In the genomic region with DNA sequence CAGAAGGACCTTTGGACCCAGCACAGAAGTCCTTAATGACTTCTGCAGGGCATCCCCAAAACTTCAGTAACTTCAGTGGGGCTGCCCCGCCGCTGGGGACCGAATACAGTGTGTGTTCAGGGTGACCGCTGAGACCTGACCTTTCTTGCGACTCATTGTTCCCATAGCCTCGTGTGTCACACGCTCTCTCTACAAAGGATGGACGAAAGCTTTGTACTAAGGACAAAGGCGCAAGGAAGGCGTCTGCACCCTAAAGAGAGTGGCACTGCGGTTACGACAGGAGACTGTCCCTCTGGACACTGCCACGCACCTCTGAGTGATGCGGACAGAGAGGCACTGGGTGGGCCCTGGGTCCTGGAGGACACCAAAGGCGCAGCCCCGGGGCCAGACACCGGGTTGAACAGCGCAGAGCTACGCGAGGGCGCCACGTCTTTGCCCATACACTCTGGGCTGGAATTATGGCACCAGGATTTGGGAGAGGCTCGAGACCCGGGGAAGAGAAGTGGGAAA, we compare ENCODE assay signal across 8 mouse cellular contexts. TPM values are rescaled to one million over a fixed set of nuclear protein-coding genes. Genes with fewer than 3 reads are reported as not detected.
DNase-seq lines count a peak whose midpoint lies in the region; ATAC-seq and TF ChIP-seq lines count a peak whose summit lies in the region.

No protein-coding gene starts in this region.

- TF ChIP-seq CTCF in liver, postnatal 0 days (IDR thresholded peaks at IDR 0.05; ENCODE audit: low read depth): no peak

- ATAC-seq in hindbrain, embryonic 12.5 days (ENCODE audit: low FRiP score): peak; percentile 29
- no peak for ATAC-seq in liver, postnatal 0 days

- peak overlapping the region; percentile 91 for H3K4me2 ChIP-seq in hindbrain, embryonic 12.5 days (replicated peaks)
- peak overlapping the region; percentile 74 for H3K4me2 ChIP-seq in liver, postnatal 0 days (ENCODE audit: low read depth, low read length)

- WGBS in hindbrain, embryonic 12.5 days: 0% methylated on average over 24 of the region's 24 CpGs
- WGBS in liver, postnatal 0 days (ENCODE audit: insufficient replicate concordance): 1% methylated on average over 24 of the region's 24 CpGs

- H3K4me3 ChIP-seq in hindbrain, embryonic 12.5 days: peak overlapping the region; percentile 58
- H3K4me3 ChIP-seq in liver, postnatal 0 days (ENCODE audit: low read depth, low read length): peak overlapping the region; percentile 64

- DNase-seq in cerebellum, adult 11-12 months: peak; percentile 58
- no peak for DNase-seq in cerebellum, adult 9-10 months
- DNase-seq in 3134 (ENCODE audit: extremely low read depth, insufficient read length, low spot score): peak; percentile 57
- DNase-seq in embryo, embryonic 9.5 days (ENCODE audit: extremely low spot score): peak; percentile 78
- DNase-seq in liver, postnatal 0 days: no peak
- no peak for DNase-seq in left cerebral cortex, adult 18-20 months (ENCODE audit: low spot score in 2 of 2)
- no peak for DNase-seq in urinary bladder, adult 18-20 months (ENCODE audit: low spot score in 2 of 2)

- peak overlapping the region; percentile 98 for H3K27ac ChIP-seq in hindbrain, embryonic 12.5 days
- H3K27ac ChIP-seq in liver, postnatal 0 days (ENCODE audit: low read depth): no peak overlapping the region

- peak overlapping the region; percentile 83 for H3K9ac ChIP-seq in hindbrain, embryonic 12.5 days
- H3K9ac ChIP-seq in liver, postnatal 0 days (replicated peaks): peak overlapping the region; percentile 57; the same call in 1 of the 2 replicates

- peaks cover 16% of the 10 kb centered on the region for H3K27me3 ChIP-seq in hindbrain, embryonic 12.5 days
- peaks cover 42% of the 10 kb centered on the region for H3K27me3 ChIP-seq in liver, postnatal 0 days (ENCODE audit: insufficient read depth, low read length)

- peaks cover 11% of the 10 kb centered on the region for H3K36me3 ChIP-seq in hindbrain, embryonic 12.5 days
- H3K36me3 ChIP-seq in liver, postnatal 0 days (replicated peaks; ENCODE audit: insufficient read depth, low read length): peaks cover 7% of the 10 kb centered on the region; the same call in 1 of the 2 replicates

- TF ChIP-seq EP300 in liver, postnatal 0 days (IDR thresholded peaks at IDR 0.05; ENCODE audit: low read depth): no peak

- peaks cover 74% of the 10 kb centered on the region for H3K4me1 ChIP-seq in hindbrain, embryonic 12.5 days
- peaks cover 48% of the 10 kb centered on the region for H3K4me1 ChIP-seq in liver, postnatal 0 days (ENCODE audit: insufficient read depth)

- H3K9me3 ChIP-seq in hindbrain, embryonic 12.5 days (replicated peaks): no peaks in the 10 kb centered on the region
- no peaks in the 10 kb centered on the region for H3K9me3 ChIP-seq in liver, postnatal 0 days (ENCODE audit: low read length)

RNA-seq across cellular contexts. Expression of a gene that starts 1.7 kb away (rescaled TPM):
- 22.1 and 23.8 TPM in 2 replicates for polyA plus RNA-seq in hindbrain, embryonic 12.5 days (2016; fragmentation: Nextera tagmentation; extraction: Ambion mirVana)
- polyA plus RNA-seq in liver, postnatal 0 days (2015; fragmentation: Nextera tagmentation; extraction: Ambion mirVana): 0.19 and 0.45 TPM in 2 replicates
- total RNA-seq in left cerebral cortex, adult 18-20 months (2021): 10 to 100 TPM; 17.4 to 19.3 TPM

RNA-seq across cellular contexts. Expression of a gene that starts 9.0 kb away (rescaled TPM):
- polyA plus RNA-seq in hindbrain, embryonic 12.5 days (2016; fragmentation: Nextera tagmentation; extraction: Ambion mirVana): 131 and 139 TPM in 2 replicates
- polyA plus RNA-seq in liver, postnatal 0 days (2015; fragmentation: Nextera tagmentation; extraction: Ambion mirVana): 34.3 and 37.9 TPM in 2 replicates
- 100 to 1,000 TPM; 101 to 102 TPM for total RNA-seq in left cerebral cortex, adult 18-20 months (2021)

RNA-seq across cellular contexts. Expression of a gene that starts 25.2 kb away (rescaled TPM):
- polyA plus RNA-seq in hindbrain, embryonic 12.5 days (2016; fragmentation: Nextera tagmentation; extraction: Ambion mirVana): 9.8 and 11.1 TPM in 2 replicates
- polyA plus RNA-seq in liver, postnatal 0 days (2015; fragmentation: Nextera tagmentation; extraction: Ambion mirVana): 6.1 and 6.2 TPM in 2 replicates
- 10 to 100 TPM; 12.0 to 13.3 TPM for total RNA-seq in left cerebral cortex, adult 18-20 months (2021)

RNA-seq across cellular contexts. Expression of a gene that starts 27.8 kb away (rescaled TPM):
- polyA plus RNA-seq in hindbrain, embryonic 12.5 days (2016; fragmentation: Nextera tagmentation; extraction: Ambion mirVana): 0.25 and 0.68 TPM in 2 replicates
- polyA plus RNA-seq in liver, postnatal 0 days (2015; fragmentation: Nextera tagmentation; extraction: Ambion mirVana): not detected in 2 replicates
- 10 to 100 TPM; 12.8 to 13.0 TPM for total RNA-seq in left cerebral cortex, adult 18-20 months (2021)

RNA-seq across cellular contexts. Expression of a gene that starts 32.4 kb away (rescaled TPM):
- 2,266 and 2,767 TPM in 2 replicates for polyA plus RNA-seq in hindbrain, embryonic 12.5 days (2016; fragmentation: Nextera tagmentation; extraction: Ambion mirVana)
- 2,490 and 2,569 TPM in 2 replicates for polyA plus RNA-seq in liver, postnatal 0 days (2015; fragmentation: Nextera tagmentation; extraction: Ambion mirVana)
- total RNA-seq in left cerebral cortex, adult 18-20 months (2021): 100 to 1,000 TPM; 682 to 726 TPM

Comparison
In these comparisons a context has a peak if more than half of its experiments do, and no peak if none do; other contexts are left out.
1. DNase-seq: peak in cerebellum, adult 11-12 months (single experiment), 3134 (single experiment) and embryo, embryonic 9.5 days (single experiment); none in cerebellum, adult 9-10 months (single experiment), liver, postnatal 0 days (single experiment), left cerebral cortex, adult 18-20 months (0 of 2) and urinary bladder, adult 18-20 months (0 of 2).
2. RNA of a gene that starts 1.7 kb away (polyA plus RNA-seq): 22.1 to 23.8 TPM in hindbrain, embryonic 12.5 days; 0.19 to 0.45 TPM in liver, postnatal 0 days; every median in the first group is over 10 times any median in the second.